Mouse (Mus musculus): Measurements from ENCODE around the gene Rpl13a. TPM values are rescaled to one million over a fixed set of nuclear protein-coding genes. Genes with fewer than 3 reads are reported as not detected.
A peak's percentile ranks its signal among the peaks of the same experiment; 100 is the strongest.
"Not testable (repeated sequence)": the region's sequence is repeated elsewhere in the genome, so short reads cannot be mapped to it uniquely, and the experiment has no call there.

Gene Rpl13a
- polyA plus RNA-seq, 1 experiment from 2014 or later, result 1,234 TPM

- H3K4me1 ChIP-seq, result peaks cover 24% of the 10 kb centered on the region
- no peak for DNase-seq (ENCODE audit: extremely low spot score, low spot score)
- no peaks in the 10 kb centered on the region for H3K9me3 ChIP-seq
- H3K36me3 ChIP-seq (replicated peaks), result no peaks in the 10 kb centered on the region
- H3K4me3 ChIP-seq, result no peak overlapping the region
- no peak overlapping the region for H3K27ac ChIP-seq
- no peaks in the 10 kb centered on the region for H3K27me3 ChIP-seq (ENCODE audit: poor library complexity, severe bottlenecking)
- 95% methylated on average over 6 of the region's 6 CpGs for WGBS
Measured at GRCm38 (mm10) chr7:45100046-45100445, 28.5 kb downstream of the Rpl13a start.

DNA sequence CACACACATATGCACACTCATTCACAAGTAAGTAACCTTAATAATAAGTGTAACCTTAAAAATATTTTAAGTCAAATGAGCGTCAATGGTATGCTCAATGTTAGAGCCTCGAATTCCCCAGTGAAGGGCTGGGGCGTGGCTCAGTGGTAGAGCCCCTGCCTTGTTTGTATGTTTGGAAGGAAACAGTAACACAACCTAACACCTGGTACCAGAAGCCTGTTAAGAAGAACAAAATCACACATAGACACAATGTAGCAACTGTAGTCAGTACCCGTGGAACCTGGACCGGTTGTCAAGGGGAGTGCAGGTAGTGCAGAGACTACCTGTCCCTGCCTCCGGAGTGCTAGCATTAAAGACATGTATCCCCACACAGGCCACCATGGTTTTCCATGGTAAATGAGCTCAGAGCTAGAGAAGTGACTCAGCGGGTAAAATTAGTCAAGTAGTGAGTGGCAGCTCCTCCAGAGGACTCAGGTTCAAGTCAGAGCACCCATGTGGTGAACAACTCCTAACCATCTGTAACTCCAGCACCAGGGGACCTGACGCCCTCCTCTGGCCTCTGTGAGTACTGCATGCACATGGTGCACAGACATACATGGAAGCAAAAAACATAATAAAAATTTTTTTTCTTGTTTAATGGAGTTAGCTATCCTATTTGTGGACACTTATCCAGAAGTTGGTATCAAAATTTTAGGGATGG lies 29.9 kb downstream of the Rpl13a start:
- H3K9me3 ChIP-seq, result no peaks in the 10 kb centered on the region
- H3K27me3 ChIP-seq (ENCODE audit: poor library complexity, severe bottlenecking), result no peaks in the 10 kb centered on the region
- no peak overlapping the region for H3K27ac ChIP-seq
- H3K4me3 ChIP-seq, result no peak overlapping the region
- H3K4me1 ChIP-seq, result peaks cover 29% of the 10 kb centered on the region
- H3K36me3 ChIP-seq (replicated peaks), result no peaks in the 10 kb centered on the region
- 88% methylated on average over 8 of the region's 8 CpGs for WGBS
- no peak for DNase-seq (ENCODE audit: extremely low spot score, low spot score)

GRCm38 (mm10) chr7:45097479-45097878 lies 31.1 kb downstream of the Rpl13a start:
- H3K4me3 ChIP-seq, result no peak overlapping the region
- peaks cover 33% of the 10 kb centered on the region for H3K4me1 ChIP-seq
- no peaks in the 10 kb centered on the region for H3K9me3 ChIP-seq
- 65% methylated on average over 6 of the region's 6 CpGs for WGBS
- DNase-seq (ENCODE audit: extremely low spot score, low spot score), result no peak
- no peaks in the 10 kb centered on the region for H3K36me3 ChIP-seq (replicated peaks)
- H3K27me3 ChIP-seq (ENCODE audit: poor library complexity, severe bottlenecking), result no peaks in the 10 kb centered on the region
- no peak overlapping the region for H3K27ac ChIP-seq

DNA sequence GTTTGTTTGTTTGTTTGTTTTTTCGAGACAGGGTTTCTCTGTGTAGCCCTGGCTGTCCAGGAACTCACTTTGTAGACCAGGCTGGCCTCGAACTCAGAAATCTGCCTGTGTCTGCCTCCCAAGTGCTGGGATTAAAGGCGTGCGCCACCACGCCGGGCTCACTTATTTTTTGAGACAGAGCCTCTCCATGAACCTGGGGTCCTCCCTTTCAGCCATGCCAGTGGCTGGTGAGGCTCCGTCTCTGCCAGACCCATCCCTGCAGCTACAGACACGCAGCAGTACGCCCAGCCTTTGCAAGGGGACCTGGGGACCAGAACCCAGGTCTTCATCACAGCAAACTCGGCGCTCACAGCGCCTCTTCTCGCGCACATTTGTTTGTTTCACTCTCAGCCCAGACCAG lies 32.6 kb downstream of the Rpl13a start:
- not testable (repeated sequence) for H3K27me3 ChIP-seq (ENCODE audit: poor library complexity, severe bottlenecking); H3K4me3 ChIP-seq; DNase-seq (ENCODE audit: extremely low spot score, low spot score); H3K9me3 ChIP-seq; H3K27ac ChIP-seq; H3K36me3 ChIP-seq (replicated peaks)
- WGBS, result 93% methylated on average over 14 of the region's 14 CpGs
- peaks cover 48% of the 10 kb centered on the region for H3K4me1 ChIP-seq

GRCm38 (mm10) chr7:45095367-45095766 lies 33.2 kb downstream of the Rpl13a start:
- 82% methylated on average over 6 of the region's 6 CpGs for WGBS
- 0 out of 2 replicates have a peak overlapping the region, but pooled peaks have one; percentile 49 for H3K27ac ChIP-seq
- DNase-seq (ENCODE audit: extremely low spot score, low spot score), result no peak

GRCm38 (mm10) chr7:45094121-45094520 lies 34.4 kb downstream of the Rpl13a start:
- peaks cover 5% of the 10 kb centered on the region; the same call in 1 of the 2 replicates for H3K27me3 ChIP-seq (ENCODE audit: poor library complexity, severe bottlenecking)
- WGBS, result 73% methylated on average over 7 of the region's 7 CpGs
- peak overlapping the region; percentile 17; the same call in 1 of the 2 replicates for H3K27ac ChIP-seq
- peaks cover 56% of the 10 kb centered on the region for H3K4me1 ChIP-seq
- H3K4me3 ChIP-seq, result no peak overlapping the region
- H3K9me3 ChIP-seq, result no peaks in the 10 kb centered on the region
- H3K36me3 ChIP-seq (replicated peaks), result peaks cover 8% of the 10 kb centered on the region; the same call in 1 of the 2 replicates
- no peak for DNase-seq (ENCODE audit: extremely low spot score, low spot score)

More at GRCm38 (mm10) chr7:45095367-45095766, 33.2 kb downstream of the Rpl13a start:
- H3K4me3 ChIP-seq, result no peak overlapping the region
- H3K4me1 ChIP-seq, result peaks cover 54% of the 10 kb centered on the region
- no peaks in the 10 kb centered on the region for H3K9me3 ChIP-seq
- H3K36me3 ChIP-seq (replicated peaks), result 0 out of 2 replicates have a peak, but pooled peaks cover under 1% of the 10 kb centered on the region
- H3K27me3 ChIP-seq (ENCODE audit: poor library complexity, severe bottlenecking), result peaks cover 5% of the 10 kb centered on the region; the same call in 1 of the 2 replicates

- H3K4me3 ChIP-seq, result 0 out of 2 replicates have a peak overlapping the region, but pooled peaks have one; percentile 22
- peaks cover 11% of the 10 kb centered on the region for H3K36me3 ChIP-seq (replicated peaks)
- H3K4me1 ChIP-seq, result peaks cover 56% of the 10 kb centered on the region
- peaks cover 5% of the 10 kb centered on the region; the same call in 1 of the 2 replicates for H3K27me3 ChIP-seq (ENCODE audit: poor library complexity, severe bottlenecking)
- peak overlapping the region; percentile 64 for H3K27ac ChIP-seq
- 35% methylated on average over 18 of the region's 18 CpGs for WGBS
- no peaks in the 10 kb centered on the region for H3K9me3 ChIP-seq
- DNase-seq (ENCODE audit: extremely low spot score, low spot score), result peak; percentile 29
Measured at GRCm38 (mm10) chr7:45093516-45093905, 35.0 kb downstream of the Rpl13a start.

GRCm38 (mm10) chr7:45092828-45093515 lies 35.6 kb downstream of the Rpl13a start:
- peaks cover 16% of the 10 kb centered on the region for H3K36me3 ChIP-seq (replicated peaks)
- DNase-seq (ENCODE audit: extremely low spot score, low spot score), result no peak
- peaks cover 5% of the 10 kb centered on the region; the same call in 1 of the 2 replicates for H3K27me3 ChIP-seq (ENCODE audit: poor library complexity, severe bottlenecking)
- peak overlapping the region; percentile 22; the same call in 1 of the 2 replicates for H3K4me3 ChIP-seq
- WGBS, result 63% methylated on average over 12 of the region's 12 CpGs
- peaks cover 56% of the 10 kb centered on the region for H3K4me1 ChIP-seq
- no peaks in the 10 kb centered on the region for H3K9me3 ChIP-seq
- H3K27ac ChIP-seq, result peak overlapping the region; percentile 64

DNA sequence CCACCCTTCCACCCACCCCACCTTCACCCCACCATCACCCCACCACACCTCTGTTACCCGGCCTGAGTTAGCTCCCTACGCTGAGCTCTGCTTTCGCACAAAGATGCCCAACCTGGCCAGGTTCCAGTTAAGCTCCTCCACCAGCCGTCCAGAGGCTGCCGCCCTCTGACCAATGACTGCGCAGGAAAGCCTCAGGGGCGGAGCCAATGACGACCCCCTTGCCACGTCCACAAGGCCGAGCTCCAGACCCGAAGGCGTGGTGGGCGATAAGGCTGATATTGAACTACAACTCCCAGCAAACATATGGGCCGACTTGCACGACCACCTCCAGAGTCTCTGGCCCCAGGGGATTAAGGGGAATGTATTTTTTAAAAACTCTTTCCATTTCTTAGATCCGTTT lies 36.5 kb downstream of the Rpl13a start, which contains the start of gene Rcn3:
Rcn3 (minus strand) TSS at position 174 of the 400 bp plus-strand sequence.
- Histone ChIP-seq H3K27me3 (ENCODE audit: poor library complexity, severe bottlenecking) (peaks cover 5% of the 10 kb centered on the region; the same call in 1 of the 2 replicates), H3K36me3 (replicated peaks) (peaks cover 26% of the 10 kb centered on the region), H3K4me1 (peaks cover 51% of the 10 kb centered on the region), H3K4me3 (peak within 1 kb of the TSS; percentile 68), H3K9me3 (no peaks in the 10 kb centered on the region), H3K27ac (peak within 1 kb of the TSS; percentile 88)
- 0% methylated on average over 16 of the region's 16 CpGs for WGBS
- peak; percentile 94 for DNase-seq (ENCODE audit: extremely low spot score, low spot score)

DNA sequence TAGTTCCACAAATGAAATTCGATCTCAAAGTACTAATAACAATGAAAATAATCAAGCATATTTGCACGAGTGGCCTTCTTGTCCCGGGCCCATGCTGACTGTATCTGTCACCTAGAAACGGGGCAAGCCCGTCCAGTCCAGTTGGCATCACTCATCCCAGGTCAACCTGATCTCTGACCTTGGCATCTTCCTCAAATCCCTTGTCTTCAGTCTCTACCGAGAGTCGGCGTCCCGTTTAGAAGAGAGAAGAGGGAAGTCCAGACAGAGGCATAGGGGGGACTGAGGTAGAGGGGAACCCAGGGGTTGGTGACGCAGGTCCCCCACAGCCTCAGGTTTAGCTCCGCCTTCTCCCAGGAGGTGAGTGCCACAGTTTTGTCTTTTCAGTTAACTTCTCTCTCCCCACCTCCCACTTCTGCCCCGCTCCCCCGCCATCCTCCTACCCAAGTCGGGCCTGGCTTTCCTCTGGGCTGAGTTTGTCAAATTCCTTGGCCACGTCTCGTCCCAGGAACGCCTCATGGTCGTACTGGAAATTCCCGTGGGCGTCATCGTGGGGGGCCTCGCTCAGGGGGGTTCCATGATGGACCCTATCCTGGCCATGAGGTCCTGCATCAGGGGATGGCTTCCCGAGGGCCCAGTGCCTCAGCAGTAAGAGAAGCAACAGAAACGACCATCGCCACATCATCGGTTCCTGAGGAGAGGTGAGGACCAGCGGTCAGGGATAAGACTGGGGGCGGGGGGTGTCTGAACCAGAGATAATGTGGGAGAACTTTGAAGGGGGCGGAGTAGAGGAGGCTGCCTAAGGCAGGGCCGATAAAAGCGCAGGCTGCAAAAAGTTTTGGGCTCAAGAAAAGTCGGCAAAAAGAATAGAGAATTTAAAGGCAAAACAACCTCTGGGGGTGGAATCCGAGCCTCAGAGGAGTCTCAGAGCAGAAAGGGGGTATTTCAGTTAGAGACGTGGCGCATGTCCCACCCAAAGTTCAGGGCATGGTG lies 37.3 kb downstream of the Rpl13a start:
- H3K9me3 ChIP-seq, result no peaks in the 10 kb centered on the region
- H3K27me3 ChIP-seq (ENCODE audit: poor library complexity, severe bottlenecking), result peaks cover 5% of the 10 kb centered on the region; the same call in 1 of the 2 replicates
- H3K4me3 ChIP-seq, result peak overlapping the region; percentile 68
- H3K27ac ChIP-seq, result peak overlapping the region; percentile 88
- no peak for DNase-seq (ENCODE audit: extremely low spot score, low spot score)
- H3K4me1 ChIP-seq, result peaks cover 51% of the 10 kb centered on the region
- peaks cover 33% of the 10 kb centered on the region for H3K36me3 ChIP-seq (replicated peaks)
- WGBS, result 15% methylated on average over 35 of the region's 35 CpGs

- DNase-seq (ENCODE audit: extremely low spot score, low spot score), result no peak
- Histone ChIP-seq H3K4me3 (peak overlapping the region; percentile 68; the same call in 1 of the 2 replicates), H3K9me3 (no peaks in the 10 kb centered on the region), H3K27ac (no peak overlapping the region; the same call in 1 of the 2 replicates), H3K36me3 (replicated peaks) (peaks cover 42% of the 10 kb centered on the region), H3K27me3 (ENCODE audit: poor library complexity, severe bottlenecking) (peaks cover 5% of the 10 kb centered on the region; the same call in 1 of the 2 replicates), H3K4me1 (peaks cover 49% of the 10 kb centered on the region)
- 81% methylated on average over 13 of the region's 13 CpGs for WGBS
Measured at GRCm38 (mm10) chr7:45090251-45090977, 38.1 kb downstream of the Rpl13a start.

Measured in forebrain, embryonic 10.5 days (tissue).